Mouse (Mus musculus): Measurements from ENCODE around the gene Zfp667.
"Not testable (repeated sequence)": the region's sequence is repeated elsewhere in the genome, so short reads cannot be mapped to it uniquely, and the experiment has no call there.

Gene Zfp667

DNA sequence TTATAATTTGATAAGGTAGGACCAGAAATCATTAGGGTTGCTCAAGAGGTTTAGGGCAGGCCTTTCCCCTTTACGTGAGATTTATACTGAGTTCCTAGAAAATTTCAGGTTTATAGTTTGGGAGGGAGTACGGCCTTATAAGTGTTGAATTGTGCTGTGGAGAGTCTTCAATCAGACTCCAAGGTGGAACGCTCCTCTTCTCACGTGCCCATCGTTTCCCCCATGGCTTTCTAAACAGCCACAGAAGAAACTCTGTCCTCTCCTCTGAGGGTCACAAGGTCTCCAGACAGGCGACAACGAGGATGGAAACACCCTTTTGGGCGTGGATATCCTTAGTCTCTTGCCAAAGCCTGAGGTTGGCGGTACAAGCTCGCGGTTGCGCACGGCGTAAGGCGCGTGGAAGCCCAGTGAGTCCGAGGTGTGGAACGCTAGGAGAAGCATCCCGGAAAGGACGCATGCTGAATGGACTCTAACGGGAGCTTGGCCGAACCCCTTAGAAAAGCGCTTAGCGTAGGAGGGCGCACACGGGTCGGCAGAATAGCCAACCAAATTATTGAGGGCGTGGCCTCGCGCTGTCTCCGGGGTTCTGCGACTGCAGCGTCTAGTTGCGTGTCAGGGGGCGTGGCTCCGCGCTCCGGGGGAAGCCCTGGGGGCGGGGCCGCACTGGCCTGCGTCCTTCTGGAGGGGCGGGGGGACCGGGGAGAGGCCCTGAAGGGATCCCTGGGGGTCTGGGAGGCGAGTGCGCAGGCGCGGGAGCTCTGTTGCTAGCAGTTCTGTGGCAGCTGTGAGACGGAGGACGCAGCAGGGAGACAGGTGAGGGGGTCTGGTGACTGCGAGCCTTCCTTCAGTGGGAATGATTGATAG lies at the start of gene Zfp667:
Gene Zfp667, plus strand, starts transcription at position 738 of the 864 bp plus-strand sequence.
- DNase-seq (ENCODE audit: low spot score in 2 of 2), result peak; percentile 97 to 98

DNA sequence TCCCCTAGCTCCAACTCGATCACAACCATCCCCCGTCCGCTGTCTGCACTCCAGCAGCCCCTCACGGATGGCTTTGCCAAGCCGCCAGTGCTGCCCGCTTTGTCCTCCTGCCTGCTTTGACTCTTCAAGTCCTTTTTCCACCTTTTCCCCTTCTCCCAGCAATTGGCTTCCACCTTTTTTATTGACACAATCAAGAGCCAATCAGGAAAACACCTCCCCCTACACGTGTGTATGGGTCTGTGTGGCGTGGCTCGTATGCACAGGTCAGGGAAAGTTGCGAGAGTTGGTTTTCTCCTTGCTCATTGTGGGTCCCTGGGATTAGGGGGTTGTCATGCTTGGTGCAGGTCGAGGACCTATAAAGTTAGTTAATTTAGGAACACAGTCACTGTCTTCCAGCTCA lies 46.6 kb upstream of the Zfp667 start:
- no peak for DNase-seq (ENCODE audit: low spot score in 2 of 2)

DNA sequence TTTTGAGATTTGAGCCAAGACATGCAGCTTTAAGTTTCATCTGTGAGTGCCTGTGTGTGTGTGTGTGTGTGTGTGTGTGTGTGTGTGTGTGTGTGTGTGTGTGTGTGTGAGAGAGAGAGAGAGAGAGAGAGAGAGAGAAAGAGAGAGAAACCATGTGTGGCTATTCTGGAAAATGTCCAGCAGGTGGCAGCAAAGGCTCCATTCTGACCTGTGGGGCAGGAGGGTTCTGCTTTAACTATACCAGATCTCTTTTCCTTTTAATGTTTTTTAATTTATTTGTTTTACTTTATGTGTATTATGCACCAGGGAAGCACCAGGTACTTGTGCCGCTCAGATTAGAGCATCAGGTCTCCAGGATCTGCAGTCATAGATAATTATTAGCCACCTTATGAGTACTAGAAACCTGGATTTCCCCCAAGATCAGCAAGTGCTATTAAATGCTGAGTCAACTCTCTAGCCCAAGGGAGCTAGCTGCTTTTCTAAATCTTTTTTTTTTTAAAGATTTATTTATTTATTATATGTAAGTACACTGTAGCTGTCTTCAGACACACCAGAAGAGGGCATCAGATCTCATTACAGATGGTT lies 45.4 kb upstream of the Zfp667 start:
- DNase-seq (ENCODE audit: low spot score in 2 of 2), result peak; percentile 13 to 29

DNA sequence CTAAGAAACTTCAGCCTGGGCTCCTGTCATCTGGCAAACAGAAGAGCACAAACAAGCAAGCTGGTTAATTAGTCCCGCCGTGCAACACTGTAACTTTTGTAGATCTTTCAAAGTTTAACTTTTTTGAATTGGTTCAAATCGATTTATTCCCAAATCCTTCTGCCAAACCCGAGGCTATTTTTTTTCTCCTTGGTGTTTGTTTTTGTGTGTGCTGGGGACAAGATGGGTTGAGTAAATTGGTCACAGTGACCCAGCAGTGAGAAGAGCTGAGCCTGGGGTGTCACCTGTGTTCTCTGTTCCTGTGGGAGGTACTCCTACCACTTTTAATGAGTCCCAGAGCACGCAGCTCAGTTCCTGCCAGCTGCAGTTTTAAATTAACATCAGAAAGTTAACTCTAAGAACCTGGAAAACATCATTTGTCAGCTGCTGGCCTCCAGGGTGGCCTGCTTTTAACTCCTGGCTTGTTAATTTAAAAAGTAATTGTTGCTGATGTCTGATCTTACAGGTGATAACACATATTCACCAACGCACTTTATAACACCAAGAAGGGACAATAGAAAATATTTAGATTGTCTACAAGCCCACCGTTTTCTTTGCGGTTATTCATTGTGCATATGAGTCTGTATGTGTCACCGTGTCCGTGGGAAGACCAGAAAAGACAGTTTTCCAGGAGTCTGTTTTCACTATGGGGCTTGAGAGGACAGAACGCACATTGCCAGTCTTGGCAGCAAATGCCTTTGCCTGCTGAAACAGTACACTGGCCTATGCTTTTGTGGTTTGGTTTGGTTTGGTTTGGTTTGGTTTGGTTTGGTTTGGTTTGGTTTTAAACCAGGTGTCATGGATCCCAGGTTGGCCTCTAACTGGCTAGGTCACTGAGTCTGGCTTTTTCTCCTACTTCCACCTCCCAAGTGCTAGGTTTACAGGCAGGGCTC lies 41.8 kb upstream of the Zfp667 start:
- DNase-seq (ENCODE audit: low spot score in 2 of 2), result no peak

DNA sequence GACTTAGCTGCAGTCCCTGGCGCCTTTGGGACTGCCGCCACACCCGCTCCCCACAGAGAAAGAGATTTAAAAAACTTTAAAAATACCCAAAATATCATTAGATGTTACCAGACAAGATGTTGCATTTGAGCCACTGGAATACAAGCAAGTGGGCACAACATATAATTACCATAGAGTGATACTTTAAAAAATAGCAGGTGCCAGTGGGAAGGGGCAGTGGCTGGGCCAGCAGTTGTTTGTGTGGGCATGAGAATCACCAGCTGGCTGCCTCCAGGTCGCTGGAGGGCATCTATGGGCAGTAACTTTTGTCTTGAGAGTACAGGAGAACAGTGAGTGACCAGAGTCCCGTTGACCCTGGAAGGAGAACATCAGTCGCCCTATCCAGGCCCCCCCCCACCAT lies 34.0 kb upstream of the Zfp667 start, which contains the start of gene Epp13:
Gene Epp13, plus strand, starts transcription at position 301 of the 400 bp plus-strand sequence.
- no peak for DNase-seq (ENCODE audit: low spot score in 2 of 2)

DNA sequence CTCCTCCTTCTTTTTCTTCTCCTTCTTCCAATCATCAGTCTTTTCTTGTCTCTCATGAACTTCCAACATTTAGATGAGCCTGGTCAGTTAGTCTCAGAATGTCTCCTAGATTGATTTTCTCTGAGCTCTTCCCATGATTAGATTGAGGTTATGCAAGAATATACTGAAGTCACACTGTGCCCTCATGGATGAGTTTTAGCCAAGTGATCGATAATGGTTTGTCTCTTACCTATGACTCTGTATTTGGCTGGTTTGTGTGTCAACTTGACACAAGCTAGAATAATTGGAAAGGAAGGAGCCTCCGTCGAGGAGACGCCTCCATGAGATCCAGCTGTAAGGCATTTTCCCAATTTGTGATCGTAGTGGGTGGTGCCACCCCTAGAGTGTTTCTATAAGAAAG lies 31.9 kb upstream of the Zfp667 start:
- no peak for DNase-seq (ENCODE audit: low spot score in 2 of 2)

DNA sequence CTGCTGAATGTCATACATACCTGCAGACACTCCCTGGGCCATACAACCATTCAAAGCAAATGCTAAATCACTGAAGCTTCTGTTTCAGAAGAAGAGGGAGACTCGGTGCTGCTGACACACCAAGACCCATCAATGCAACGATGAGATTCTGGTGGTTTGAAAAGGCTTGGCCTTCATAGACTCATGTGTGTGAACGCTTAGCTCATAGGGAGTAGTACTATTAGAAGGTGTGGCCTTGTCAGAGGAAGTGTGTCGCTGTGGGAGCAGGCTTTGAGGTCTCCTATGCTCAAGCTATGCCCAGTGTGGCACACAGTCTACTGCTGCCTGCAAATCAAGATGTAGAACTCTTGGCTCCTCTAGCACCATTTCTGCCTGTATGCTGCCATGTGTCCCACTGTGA lies 29.0 kb upstream of the Zfp667 start:
- DNase-seq (ENCODE audit: low spot score in 2 of 2), result no peak

DNA sequence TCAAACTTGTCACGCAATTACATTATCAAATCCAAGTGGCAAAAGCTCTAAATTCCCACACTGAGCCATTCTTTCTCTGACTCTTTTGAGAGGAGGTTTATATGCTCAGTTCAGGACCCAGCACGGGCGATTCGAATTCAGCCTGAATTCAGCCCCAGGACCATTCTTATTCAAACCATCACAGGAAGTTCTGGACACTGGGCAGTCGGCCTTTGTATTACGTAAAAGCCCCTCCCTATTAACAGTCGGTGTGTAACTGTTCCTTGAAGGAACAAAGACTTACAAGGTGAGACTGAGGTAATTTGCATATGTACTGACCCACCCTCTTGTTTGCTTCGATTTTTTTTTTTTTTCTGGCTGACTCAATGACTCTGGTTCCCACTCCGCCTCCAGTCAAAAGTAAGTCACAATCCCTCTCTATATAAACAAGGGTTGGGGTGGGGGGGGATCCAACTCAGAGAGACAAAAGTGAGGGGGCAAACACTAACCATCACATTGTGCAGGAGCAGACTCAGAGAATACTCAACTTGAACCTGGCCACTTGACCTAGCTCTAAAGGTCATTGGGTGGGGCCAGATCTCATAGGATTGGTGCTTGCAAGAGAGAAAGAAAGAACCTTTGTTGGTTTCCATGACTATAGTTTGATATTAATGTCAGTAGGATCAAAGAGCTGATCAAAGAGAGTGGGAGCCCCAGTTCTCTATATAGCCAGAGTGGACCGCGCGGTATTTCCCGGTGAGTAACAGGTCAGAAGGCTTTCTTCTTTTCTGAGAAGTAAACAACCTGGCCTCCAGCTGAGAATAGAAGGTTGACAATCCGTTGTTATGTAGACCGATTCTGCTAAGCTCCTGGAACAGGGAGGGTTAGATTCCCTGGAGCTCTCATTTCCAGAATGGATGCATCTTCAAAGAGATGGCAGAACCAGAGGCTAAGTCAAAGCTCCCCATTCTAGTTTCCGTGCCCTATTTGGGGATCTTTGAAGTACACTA lies 27.9 kb upstream of the Zfp667 start:
- no peak for DNase-seq (ENCODE audit: low spot score in 2 of 2)

DNA sequence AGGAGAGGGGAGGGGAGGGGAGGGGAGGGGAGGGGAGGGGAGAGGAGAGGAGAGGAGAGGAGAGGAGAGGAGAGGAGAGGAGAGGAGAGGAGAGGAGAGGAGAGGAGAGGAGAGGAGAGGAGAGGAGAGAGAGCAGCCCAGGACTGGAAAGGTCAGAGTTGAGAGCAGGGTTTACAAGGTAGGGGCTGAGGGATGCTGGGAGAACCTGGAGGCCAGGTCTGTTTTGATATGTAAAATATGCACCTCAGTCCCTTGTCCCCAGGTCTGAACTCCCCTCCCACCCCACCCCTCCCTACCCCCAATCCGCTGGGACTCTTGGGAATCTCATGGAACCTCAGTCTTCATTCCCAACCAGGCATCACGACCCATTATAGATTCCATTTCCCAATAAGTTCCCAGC lies 26.4 kb upstream of the Zfp667 start:
- not testable (repeated sequence) for DNase-seq (ENCODE audit: low spot score in 2 of 2)

DNA sequence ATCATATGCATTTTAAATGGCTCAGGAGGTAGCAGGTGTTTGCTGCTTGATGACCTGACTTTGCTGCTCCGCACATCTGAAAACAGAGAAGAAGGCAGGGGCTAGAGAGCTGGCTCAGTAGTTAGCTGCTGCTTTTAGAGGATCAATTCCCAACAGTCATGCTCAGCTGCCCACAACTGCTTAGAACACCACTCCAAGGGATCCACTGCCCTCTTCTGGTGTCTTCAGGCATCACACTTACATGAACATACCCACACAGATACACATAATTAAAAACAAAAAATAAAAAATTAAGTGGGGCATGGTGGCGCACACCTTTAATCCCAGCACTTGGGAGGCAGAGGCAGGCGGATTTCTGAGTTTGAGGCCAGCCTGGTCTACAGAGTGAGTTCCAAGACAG lies 24.3 kb upstream of the Zfp667 start:
- no peak for DNase-seq (ENCODE audit: low spot score in 2 of 2)

DNA sequence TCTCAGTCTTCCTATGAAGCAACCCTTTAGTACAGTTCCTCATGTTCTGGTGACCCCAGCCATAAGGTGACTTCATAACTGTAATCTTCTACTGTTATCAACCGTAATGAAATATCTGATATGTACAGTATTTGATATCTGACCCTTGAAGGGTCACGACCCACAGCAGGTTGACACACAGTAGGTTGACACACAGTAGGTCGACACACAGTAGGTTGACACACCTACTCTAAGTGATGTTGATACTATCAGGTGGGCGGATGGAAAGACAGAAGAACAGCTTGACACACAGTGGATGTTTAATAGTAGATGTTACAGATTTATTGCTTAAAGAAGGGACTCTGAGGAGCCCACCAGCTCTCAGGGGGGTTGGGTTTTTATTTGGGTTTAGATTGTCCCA lies 23.4 kb upstream of the Zfp667 start:
- DNase-seq (ENCODE audit: low spot score in 2 of 2), result no peak

DNA sequence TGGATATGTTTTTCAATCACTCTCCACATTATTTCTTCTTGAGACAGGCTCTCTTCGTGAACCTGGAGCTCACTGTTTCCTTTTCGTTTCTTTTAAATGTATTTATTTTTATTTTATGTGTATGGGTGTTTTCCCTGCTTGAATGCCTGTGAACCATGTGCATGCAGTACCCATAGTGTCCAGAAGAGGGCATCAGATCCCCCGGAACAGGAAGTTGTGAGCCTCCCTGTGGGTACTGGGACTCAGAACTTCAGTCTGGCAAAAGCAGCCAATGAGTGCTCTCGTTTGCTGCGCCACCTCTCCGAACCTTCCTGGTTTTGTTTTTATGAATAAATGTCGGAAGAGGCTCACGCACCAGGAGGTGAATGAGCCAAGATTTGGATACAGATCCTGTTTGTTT lies 20.7 kb upstream of the Zfp667 start:
- DNase-seq (ENCODE audit: low spot score in 2 of 2), result no peak

DNA sequence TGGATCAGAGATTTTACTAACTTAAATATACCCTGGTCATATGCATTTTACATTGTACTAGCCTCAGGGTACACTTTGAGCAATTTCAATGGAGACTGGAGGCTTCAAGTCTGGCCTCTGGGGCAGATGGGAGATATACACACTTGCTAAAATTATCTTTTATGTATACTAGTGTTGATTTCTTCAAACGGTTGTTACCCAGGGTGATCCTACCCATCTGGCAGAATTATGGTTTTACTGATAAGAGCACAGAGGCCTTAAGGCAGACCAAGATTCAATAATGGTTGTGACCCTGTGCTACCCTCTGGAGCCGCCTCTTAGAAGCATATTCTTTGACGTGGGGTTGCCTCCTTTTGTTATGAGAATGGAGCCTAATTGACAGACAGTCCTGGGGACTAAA lies 8.5 kb upstream of the Zfp667 start:
- no peak for DNase-seq (ENCODE audit: low spot score in 2 of 2)

DNA sequence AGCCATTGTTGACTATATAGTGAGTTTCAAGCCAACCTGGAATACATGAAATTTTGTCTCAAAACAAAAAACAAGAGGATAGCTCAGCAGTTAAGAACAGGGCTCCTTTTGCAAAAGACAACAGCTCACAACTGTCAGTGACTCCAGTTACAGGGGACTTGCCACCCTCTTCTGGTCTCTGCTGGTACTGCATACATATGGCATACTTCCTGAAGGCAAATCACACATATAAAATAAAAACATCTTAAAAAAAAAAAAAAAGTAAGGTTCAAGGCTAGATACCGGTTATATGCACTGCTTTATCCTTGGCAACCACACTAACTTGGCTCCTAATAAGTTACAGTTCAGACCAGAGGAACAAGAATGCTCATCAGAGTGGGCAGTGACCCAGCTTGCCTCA lies 3.6 kb upstream of the Zfp667 start:
- peak; percentile 85 to 87 for DNase-seq (ENCODE audit: low spot score in 2 of 2)

DNA sequence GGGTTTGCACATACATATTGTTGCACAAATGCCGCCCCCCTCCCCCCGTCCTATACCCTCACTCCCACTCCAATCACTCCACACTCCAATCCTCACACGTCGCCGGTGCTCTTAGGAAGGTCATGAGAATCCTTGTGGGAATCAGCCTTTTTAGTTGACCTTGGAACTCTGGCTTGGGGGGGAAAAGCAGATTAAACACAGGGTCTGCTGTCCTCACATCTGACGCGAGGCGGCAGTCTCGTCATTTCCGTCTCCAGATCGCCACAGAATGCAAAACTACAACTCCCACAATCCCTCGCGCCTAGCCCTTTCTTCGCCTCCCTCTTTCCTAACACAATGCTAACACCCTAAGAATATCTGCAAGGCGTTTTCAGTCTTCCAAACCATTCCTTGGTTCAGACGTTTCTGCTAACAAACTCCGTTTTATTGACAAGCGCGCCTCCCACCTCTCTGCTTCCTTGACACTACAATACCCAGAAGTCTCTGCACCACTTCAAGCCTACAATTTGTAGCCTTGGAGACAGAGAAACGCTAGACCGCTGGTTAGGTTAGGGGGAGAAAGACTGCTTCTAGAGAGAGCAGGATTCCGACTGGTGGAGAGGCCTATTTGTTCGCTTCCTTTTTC lies 2.8 kb upstream of the Zfp667 start:
- DNase-seq (ENCODE audit: low spot score in 2 of 2), result peak; percentile 88 to 93

DNA sequence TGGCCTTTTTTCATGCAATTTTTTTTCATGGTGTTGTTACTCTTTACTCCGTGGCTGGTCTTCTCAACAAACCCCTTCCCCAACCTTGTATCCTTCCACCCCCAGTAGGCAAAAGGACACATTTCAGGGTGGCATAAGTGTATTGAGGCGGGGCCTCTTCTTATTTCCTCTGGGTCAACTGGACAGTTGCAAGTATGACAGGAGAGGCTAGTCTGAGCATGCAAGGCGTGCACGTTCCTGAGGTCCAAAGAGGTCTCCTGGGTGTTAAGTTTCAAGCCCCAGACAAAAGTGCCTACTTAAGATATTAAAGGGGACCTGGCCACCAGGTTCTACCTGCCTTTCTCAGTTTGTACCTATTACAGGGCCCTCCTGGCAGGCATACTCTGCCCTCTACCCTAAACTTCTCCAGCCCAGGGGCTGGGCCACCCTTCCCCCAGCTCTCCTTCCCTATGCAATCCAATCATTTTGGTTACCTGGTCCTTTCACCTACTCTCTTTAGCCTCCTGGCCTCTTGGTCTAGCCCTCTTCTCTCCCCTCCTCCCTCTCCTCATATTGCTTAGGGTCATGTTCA lies 1.9 kb upstream of the Zfp667 start:
- no peak for DNase-seq (ENCODE audit: low spot score in 2 of 2)

DNA sequence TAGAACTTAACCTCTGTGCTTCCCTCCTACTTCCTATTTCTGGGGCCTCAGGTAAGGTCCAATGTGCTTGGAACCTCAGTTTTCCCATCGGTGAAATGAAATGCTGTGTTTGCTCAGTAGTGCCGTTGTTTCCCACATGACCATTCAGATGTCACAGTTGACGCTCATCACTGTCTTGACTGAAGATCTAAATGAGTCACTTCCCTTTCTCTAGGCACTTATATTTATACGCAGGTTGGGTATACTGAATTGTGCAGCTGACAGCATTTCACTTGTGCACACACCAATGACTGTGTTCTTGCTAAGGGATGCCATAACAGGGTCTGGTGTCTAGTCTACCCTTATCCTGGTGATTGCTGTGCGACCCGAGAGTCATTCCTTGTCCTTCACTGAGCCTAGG lies 1.0 kb upstream of the Zfp667 start:
- DNase-seq (ENCODE audit: low spot score in 2 of 2), result no peak

DNA sequence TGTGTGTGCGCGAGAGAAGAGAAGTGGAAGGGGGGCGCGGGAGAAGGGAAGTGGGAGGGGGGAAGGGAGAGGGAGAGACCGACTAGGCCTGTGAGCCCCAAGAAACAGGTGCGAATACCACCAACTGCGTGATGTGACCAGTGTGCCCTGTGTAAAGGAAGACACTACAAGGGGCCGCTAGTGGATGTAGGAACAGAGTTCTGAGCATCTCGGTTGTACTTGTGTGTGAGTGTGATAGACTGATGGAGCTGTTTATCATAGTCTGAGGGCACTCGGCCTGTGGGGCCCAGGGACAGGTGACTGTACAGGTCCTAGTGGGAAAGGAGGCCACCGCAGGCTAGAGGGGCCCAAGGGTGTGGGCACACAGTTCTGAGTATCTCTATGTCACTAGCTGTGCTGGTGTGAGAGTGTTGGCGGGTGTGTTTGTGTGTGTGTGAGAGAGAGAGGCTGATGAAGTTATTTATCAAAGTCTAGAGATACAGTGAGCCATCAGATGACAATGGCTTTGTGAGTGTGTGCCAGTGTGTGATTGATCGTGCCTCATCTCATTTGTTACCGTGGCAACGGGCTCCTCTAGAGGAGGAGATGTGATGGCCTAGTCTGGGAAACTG lies 647 bp downstream of the Zfp667 start:
- peak; percentile 26 to 39 for DNase-seq (ENCODE audit: low spot score in 2 of 2)

DNA sequence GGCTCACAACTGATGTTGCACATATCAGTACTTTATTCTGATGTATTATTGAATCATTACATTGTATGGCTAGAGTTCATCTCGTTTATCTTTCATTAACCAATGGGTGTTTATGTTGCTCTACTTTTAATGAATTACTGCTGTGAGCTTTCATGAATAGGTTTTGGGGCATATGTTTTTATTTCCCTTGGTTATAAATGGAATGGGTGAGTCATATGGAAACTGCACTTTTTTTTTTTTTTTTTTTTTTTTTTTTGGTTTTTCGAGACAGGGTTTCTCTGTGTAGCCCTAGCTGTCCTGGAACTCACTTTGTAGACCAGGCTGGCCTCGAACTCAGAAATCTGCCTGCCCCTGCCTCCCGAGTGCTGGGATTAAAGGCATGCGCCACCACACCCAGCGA lies 4.7 kb downstream of the Zfp667 start:
- not testable (repeated sequence) for DNase-seq (ENCODE audit: low spot score in 2 of 2)

DNA sequence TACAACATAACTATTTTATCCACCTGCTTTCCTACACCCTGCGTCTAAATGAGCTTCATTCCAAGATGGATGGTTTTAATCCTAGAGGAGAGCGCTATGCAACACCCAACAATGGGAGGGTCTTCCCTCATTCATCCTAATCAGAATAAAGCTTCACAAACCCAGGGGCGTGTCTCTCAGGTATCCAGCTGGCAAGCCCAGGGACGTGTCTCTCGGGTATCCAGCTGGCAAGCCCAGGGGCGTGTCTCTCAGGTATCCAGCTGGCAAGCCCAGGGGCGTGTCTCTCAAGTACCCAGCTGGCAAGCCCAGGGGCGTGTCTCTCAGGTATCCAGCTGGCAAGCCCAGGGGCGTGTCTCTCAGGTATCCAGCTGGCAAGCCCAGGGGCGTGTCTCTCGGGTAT lies 14.4 kb downstream of the Zfp667 start:
- DNase-seq (ENCODE audit: low spot score in 2 of 2), result not testable (repeated sequence)

Data from right cerebral cortex, adult 2 months (tissue).